Mouse (Mus musculus) MEL (cell line): ENCODE data around the gene Ostm1. TPM values are rescaled to one million over a fixed set of nuclear protein-coding genes. Genes with fewer than 3 reads are reported as not detected.

Source experiments
- DNase-seq: peaks from one replicate; pipeline ENCODE4 v3.0.0; 2011; ENCODE audit warnings: low read depth, low spot score
- H3K27ac ChIP-seq: 2 replicates; pipeline ENCODE4 v1.5.1; 2012; ENCODE audit warnings: low read depth, mild to moderate bottlenecking, control low read depth, low read length, moderate library complexity; ENCODE audit not compliant: control insufficient read depth
- H3K27me3 ChIP-seq, 2 experiments: fragments of 150-350 bp in 1 of 2; sonication (generic) in 1 of 2; 2 replicates each; pipeline ENCODE4 v1.6.1; 2012; ENCODE audit warnings: low read length in 2 of 2, mild to moderate bottlenecking in 2 of 2, improper control_type of control experiment in 1 of 2, moderate library complexity in 1 of 2; ENCODE audit not compliant: insufficient read depth in 2 of 2, control insufficient read depth in 1 of 2
- H3K36me3 ChIP-seq, 2 experiments: 2 replicates each; pipeline ENCODE4 v1.6.1; 2012 to 2014; ENCODE audit warnings: low read length in 2 of 2, improper control_type of control experiment in 1 of 2, inconsistent platforms in 1 of 2, mild to moderate bottlenecking in 1 of 2; ENCODE audit not compliant: insufficient read depth in 2 of 2, control insufficient read depth in 1 of 2
- H3K4me1 ChIP-seq, 2 experiments: fragments of 150-350 bp in 1 of 2; sonication (generic) in 1 of 2; 2 replicates each; pipeline ENCODE4 v1.6.1; 2012; ENCODE audit warnings: low read length in 2 of 2, improper control_type of control experiment in 1 of 2, mild to moderate bottlenecking in 1 of 2; ENCODE audit not compliant: insufficient read depth in 2 of 2, control insufficient read depth in 1 of 2
- H3K4me3 ChIP-seq, 2 experiments: fragments of 150-350 bp in 1 of 2; sonication (generic) in 1 of 2; 2 replicates each; pipeline ENCODE4 v1.5.1; 2012; ENCODE audit warnings: low read depth in 2 of 2, low read length in 2 of 2, mild to moderate bottlenecking in 2 of 2, moderate library complexity in 2 of 2, control low read depth in 1 of 2, improper control_type of control experiment in 1 of 2; ENCODE audit not compliant: control insufficient read depth in 1 of 2, insufficient read depth in 1 of 2
- H3K79me2 ChIP-seq: 2 replicates; pipeline ENCODE4 v1.6.1; 2012; ENCODE audit warnings: mild to moderate bottlenecking, low read length, moderate library complexity; ENCODE audit not compliant: control insufficient read depth, poor library complexity, insufficient read depth
- H3K9ac ChIP-seq: 2 replicates; pipeline ENCODE4 v1.6.1; 2012; ENCODE audit warnings: low read depth, mild to moderate bottlenecking, control low read depth, low read length, moderate library complexity; ENCODE audit not compliant: control insufficient read depth, poor library complexity, severe bottlenecking
- H3K9me3 ChIP-seq: fragments of 150-350 bp; sonication (generic); replicated peaks from 2 replicates; pipeline ENCODE4 v1.6.1; 2012; ENCODE audit warnings: mild to moderate bottlenecking, low read length, improper control_type of control experiment, moderate library complexity; ENCODE audit not compliant: insufficient read depth
- BHLHE40 ChIP-seq: IDR thresholded peaks from 2 replicates; pipeline ENCODE4 v1.6.1; 2012; ENCODE audit warnings: low read depth, mild to moderate bottlenecking, inconsistent platforms, low read length, improper control_type of control experiment, borderline replicate concordance
- CHD1 ChIP-seq: IDR thresholded peaks from 2 replicates; pipeline ENCODE4 v1.6.1; 2012; ENCODE audit warnings: low read depth, mild to moderate bottlenecking, inconsistent platforms, low read length, improper control_type of control experiment
- CTCF ChIP-seq, 3 experiments: IDR thresholded peaks in 2 of 3; conservative IDR thresholded peaks in 1 of 3; 2 replicates each; pipeline ENCODE4 v1.5.1; 2011 to 2012; ENCODE audit warnings: low read length in 3 of 3, low read depth in 2 of 3, mild to moderate bottlenecking in 2 of 3, improper control_type of control experiment in 1 of 3, inconsistent platforms in 1 of 3, mixed read lengths in 1 of 3, moderate library complexity in 1 of 3; ENCODE audit not compliant: control insufficient read depth in 1 of 3, insufficient read depth in 1 of 3, poor library complexity in 1 of 3, severe bottlenecking in 1 of 3
- GABPA ChIP-seq: IDR thresholded peaks from 2 replicates; pipeline ENCODE4 v1.6.1; 2012; ENCODE audit warnings: low read depth, mild to moderate bottlenecking, inconsistent platforms, low read length, improper control_type of control experiment, moderate library complexity
- GATA1 ChIP-seq: IDR thresholded peaks from 2 replicates; pipeline ENCODE4 v1.6.1; 2011; ENCODE audit warnings: low read depth, low read length, improper control_type of control experiment
- HCFC1 ChIP-seq: IDR thresholded peaks from 2 replicates; pipeline ENCODE4 v1.6.1; 2012; ENCODE audit warnings: low read depth, mild to moderate bottlenecking, inconsistent platforms, low read length, improper control_type of control experiment, moderate library complexity
- JUND ChIP-seq: IDR thresholded peaks from 2 replicates; pipeline ENCODE4 v1.6.1; 2011; ENCODE audit warnings: low read depth, mild to moderate bottlenecking, improper control_type of control experiment, low read length
- MAFK ChIP-seq: IDR thresholded peaks from 2 replicates; pipeline ENCODE4 v1.6.1; 2011; ENCODE audit warnings: low read depth, mild to moderate bottlenecking, low read length, improper control_type of control experiment, borderline replicate concordance
- MAX ChIP-seq: IDR thresholded peaks from 2 replicates; pipeline ENCODE4 v1.6.1; 2011; ENCODE audit warnings: low read length, improper control_type of control experiment
- MAZ ChIP-seq: IDR thresholded peaks from 2 replicates; pipeline ENCODE4 v1.6.1; 2012; ENCODE audit warnings: low read depth, mild to moderate bottlenecking, inconsistent platforms, low read length, improper control_type of control experiment
- MEF2A ChIP-seq: IDR thresholded peaks from 2 replicates; pipeline ENCODE4 v1.6.1; 2014; ENCODE audit warnings: low read depth, mild to moderate bottlenecking, inconsistent platforms, low read length, improper control_type of control experiment; ENCODE audit not compliant: poor library complexity, insufficient replicate concordance, severe bottlenecking; ENCODE audit errors: extremely low read depth
- NELFE ChIP-seq: IDR thresholded peaks from 2 replicates; pipeline ENCODE4 v1.6.1; 2011; ENCODE audit warnings: low read depth, low read length, improper control_type of control experiment
- NRF1 ChIP-seq: IDR thresholded peaks from 2 replicates; pipeline ENCODE4 v1.6.1; 2014; ENCODE audit warnings: low read depth, mild to moderate bottlenecking, inconsistent platforms, low read length, improper control_type of control experiment, moderate library complexity; ENCODE audit not compliant: poor library complexity, insufficient read depth, severe bottlenecking
- POLR2A ChIP-seq, 2 experiments: IDR thresholded peaks; 2 replicates each; pipeline ENCODE4 v1.6.1; 2011 to 2012; ENCODE audit warnings: low read length in 2 of 2, mild to moderate bottlenecking in 2 of 2, control low read depth in 1 of 2, improper control_type of control experiment in 1 of 2, low read depth in 1 of 2, moderate library complexity in 1 of 2; ENCODE audit not compliant: control insufficient read depth in 1 of 2, insufficient read depth in 1 of 2, poor library complexity in 1 of 2
- RCOR1 ChIP-seq: IDR thresholded peaks from 2 replicates; pipeline ENCODE4 v1.6.1; 2012; ENCODE audit warnings: low read depth, mild to moderate bottlenecking, inconsistent platforms, low read length, improper control_type of control experiment
- SIN3A ChIP-seq: IDR thresholded peaks from 2 replicates; pipeline ENCODE4 v1.6.1; 2012; ENCODE audit warnings: low read length, improper control_type of control experiment, inconsistent platforms
- USF1 ChIP-seq: IDR thresholded peaks from 2 replicates; pipeline ENCODE4 v1.6.1; 2014; ENCODE audit warnings: low read depth, mild to moderate bottlenecking, inconsistent platforms, low read length, improper control_type of control experiment, moderate library complexity
- USF2 ChIP-seq, 2 experiments: IDR thresholded peaks; 2 replicates each; pipeline ENCODE4 v1.6.1; 2011 to 2012; ENCODE audit warnings: improper control_type of control experiment in 2 of 2, low read length in 2 of 2, borderline replicate concordance in 1 of 2, inconsistent platforms in 1 of 2, low read depth in 1 of 2, mild to moderate bottlenecking in 1 of 2; ENCODE audit not compliant: insufficient read depth in 1 of 2
- ZKSCAN1 ChIP-seq: IDR thresholded peaks from 2 replicates; pipeline ENCODE4 v1.6.1; 2012; ENCODE audit warnings: low read depth, mild to moderate bottlenecking, inconsistent platforms, low read length, improper control_type of control experiment, moderate library complexity
- ZMIZ1 ChIP-seq: IDR thresholded peaks from 2 replicates; pipeline ENCODE4 v1.6.1; 2012; ENCODE audit warnings: low read depth, mild to moderate bottlenecking, inconsistent platforms, low read length, improper control_type of control experiment, moderate library complexity
- ZNF384 ChIP-seq: IDR thresholded peaks from 2 replicates; pipeline ENCODE4 v1.6.1; 2012; ENCODE audit warnings: low read depth, mild to moderate bottlenecking, inconsistent platforms, low read length, improper control_type of control experiment
- polyA plus RNA-seq, 2 experiments: library from polyadenylated mRNA; stranded (reverse) in 1 of 2; unstranded in 1 of 2; fragments of >175 nt in 1 of 2; fragments of >200 nt in 1 of 2; gene quantifications; 2 replicates each; pipeline versions ENCODE4 v1.2.1 to v1.2.4; 2012; ENCODE audit warnings: low replicate concordance in 2 of 2, low read depth in 1 of 2; ENCODE audit not compliant: insufficient read length in 2 of 2, insufficient read depth in 1 of 2, missing spikeins in 1 of 2
- total RNA-seq: library from RNA; depleted of rRNA; stranded (reverse); fragments of 300-350 nt; gene quantifications from 2 replicates; pipeline ENCODE4 v1.2.3, GENCODE M21; 2012

Gene Ostm1
- total and polyA plus RNA-seq, 3 experiments: 13.9 to 17.5 TPM; not detected in 1

DNA sequence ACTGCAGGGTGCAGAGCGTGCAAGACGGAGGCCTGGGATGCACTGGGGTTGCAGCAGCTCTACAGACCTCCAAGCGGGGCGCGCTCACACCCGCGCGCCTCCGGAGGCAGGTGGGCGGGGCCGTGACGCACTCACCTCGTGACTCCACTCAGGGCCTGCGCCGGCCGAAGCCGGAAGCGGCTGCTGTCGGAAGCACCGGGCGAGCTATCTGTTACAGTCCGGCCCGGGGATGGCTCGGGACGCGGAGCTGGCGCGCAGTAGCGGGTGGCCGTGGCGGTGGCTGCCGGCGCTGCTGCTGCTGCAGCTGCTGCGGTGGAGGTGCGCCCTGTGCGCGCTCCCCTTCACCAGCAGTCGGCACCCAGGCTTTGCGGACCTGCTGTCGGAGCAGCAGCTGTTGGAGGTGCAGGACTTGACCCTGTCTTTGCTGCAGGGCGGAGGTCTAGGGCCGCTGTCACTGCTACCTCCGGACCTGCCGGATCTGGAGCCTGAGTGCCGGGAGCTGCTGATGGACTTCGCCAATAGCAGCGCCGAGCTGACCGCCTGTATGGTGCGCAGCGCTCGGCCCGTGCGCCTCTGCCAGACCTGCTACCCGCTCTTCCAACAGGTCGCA is 95.2 kb downstream of the Ostm1 start (continued):
- TF ChIP-seq GATA1: no peak
- no peak; the same call in 1 of the 2 replicates for TF ChIP-seq BHLHE40
- peak; percentile 92 to 97 for TF ChIP-seq POLR2A (IDR thresholded peaks at IDR 0.05; ENCODE audit: control insufficient read depth in 1 of 2, insufficient read depth in 1 of 2, low read depth in 1 of 2, low read length in 2 of 2, poor library complexity in 1 of 2)
- no peak for TF ChIP-seq CHD1
- TF ChIP-seq MAFK: no peak
- no peak for TF ChIP-seq GABPA
- TF ChIP-seq MAX: peak; percentile 86
- TF ChIP-seq ZKSCAN1: no peak
- TF ChIP-seq ZMIZ1: peak; percentile 96
- TF ChIP-seq NELFE: peak; percentile 90
- TF ChIP-seq MAZ: peak; percentile 69; the same call in 1 of the 2 replicates
- TF ChIP-seq USF2 (IDR thresholded peaks at IDR 0.05; ENCODE audit: borderline replicate concordance in 1 of 2, insufficient read depth in 1 of 2, low read depth in 1 of 2, low read length in 2 of 2): peak in 1 of 2 experiments; percentile 65; a peak in 1 of 4 replicates
- no peak for TF ChIP-seq JUND
- peak; percentile 71 for TF ChIP-seq NRF1
- TF ChIP-seq MEF2A: no peak
- peak; percentile 94 for TF ChIP-seq USF1
- TF ChIP-seq RCOR1: peak; percentile 48; the same call in 1 of the 2 replicates
- TF ChIP-seq ZNF384: no peak
- TF ChIP-seq SIN3A: peak; percentile 87
- TF ChIP-seq, all 39 proteins: peak for 18

DNA sequence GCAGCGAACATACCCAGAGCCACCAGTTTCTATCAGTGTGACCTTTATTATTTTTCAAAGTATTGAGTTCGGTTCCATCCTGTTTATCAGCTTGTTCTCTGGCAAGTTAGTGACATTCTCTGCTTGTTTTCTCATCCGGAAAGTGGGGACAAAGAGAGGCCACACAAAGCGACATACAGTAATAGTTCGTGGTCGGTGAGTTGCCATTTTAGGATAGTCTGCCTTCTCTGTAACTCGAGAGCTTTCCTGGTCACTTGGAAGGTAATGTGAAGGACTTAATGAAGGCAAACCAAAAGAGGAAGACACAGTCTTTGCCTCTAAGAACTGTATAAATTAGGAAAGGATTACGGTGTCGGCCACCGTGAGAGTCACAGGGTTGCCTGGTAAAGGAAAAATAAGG is 96.0 kb downstream of the Ostm1 start:
- H3K9ac ChIP-seq: peak overlapping the region; percentile 84
- peak overlapping the region; percentile 48 for H3K27ac ChIP-seq
- DNase-seq: peak; percentile 70
- no peaks in the 10 kb centered on the region for H3K9me3 ChIP-seq
- no peak for TF ChIP-seq BHLHE40
- no peak for TF ChIP-seq ZNF384
- TF ChIP-seq HCFC1: 0 out of 2 replicates have a peak, but pooled peaks have one; percentile 23
- TF ChIP-seq CTCF (IDR thresholded peaks at IDR 0.05 in 2 of 3, conservative IDR thresholded peaks at IDR 0.05 in 1 of 3; ENCODE audit: control insufficient read depth in 1 of 3, insufficient read depth in 1 of 3, low read depth in 2 of 3, low read length in 3 of 3, poor library complexity in 1 of 3, severe bottlenecking in 1 of 3): no peak
- no peak for TF ChIP-seq GABPA
- H3K27me3 ChIP-seq: no peaks in the 10 kb centered on the region
- peak overlapping the region; percentile 84 to 90 for H3K4me3 ChIP-seq
- H3K36me3 ChIP-seq: peaks cover 0 to 7% of the 10 kb centered on the region in 2 experiments; a peak in 2 of 4 replicates
- peaks cover 13% of the 10 kb centered on the region for H3K79me2 ChIP-seq
- peaks cover 2 to 6% of the 10 kb centered on the region in 2 experiments; a peak in 3 of 4 replicates for H3K4me1 ChIP-seq
